Mouse (Mus musculus) liver, postnatal 0 days (tissue): Measurements from ENCODE around the gene Fam185a.

Source experiments
- CTCF ChIP-seq: sonication (generic); IDR thresholded peaks from 2 replicates; pipeline ENCODE4 v1.5.1; 2016; ENCODE audit warnings: antibody characterized with exemption, low read depth
- EP300 ChIP-seq: IDR thresholded peaks from 2 replicates; pipeline ENCODE4 v1.6.1; 2016; ENCODE audit warnings: antibody characterized with exemption, low read depth, mild to moderate bottlenecking

GRCm38 (mm10) chr5:21384976-21385375, 39.8 kb upstream of the Fam185a start:
- TF ChIP-seq CTCF (no peak), EP300 (no peak)
